Mouse (Mus musculus): ENCODE data around the gene Ppp1r36. TPM values are rescaled to one million over a fixed set of nuclear protein-coding genes. Genes with fewer than 3 reads are reported as not detected.

The Ppp1r36 gene
- polyA plus RNA-seq, 1 experiment, result not detected

DNA sequence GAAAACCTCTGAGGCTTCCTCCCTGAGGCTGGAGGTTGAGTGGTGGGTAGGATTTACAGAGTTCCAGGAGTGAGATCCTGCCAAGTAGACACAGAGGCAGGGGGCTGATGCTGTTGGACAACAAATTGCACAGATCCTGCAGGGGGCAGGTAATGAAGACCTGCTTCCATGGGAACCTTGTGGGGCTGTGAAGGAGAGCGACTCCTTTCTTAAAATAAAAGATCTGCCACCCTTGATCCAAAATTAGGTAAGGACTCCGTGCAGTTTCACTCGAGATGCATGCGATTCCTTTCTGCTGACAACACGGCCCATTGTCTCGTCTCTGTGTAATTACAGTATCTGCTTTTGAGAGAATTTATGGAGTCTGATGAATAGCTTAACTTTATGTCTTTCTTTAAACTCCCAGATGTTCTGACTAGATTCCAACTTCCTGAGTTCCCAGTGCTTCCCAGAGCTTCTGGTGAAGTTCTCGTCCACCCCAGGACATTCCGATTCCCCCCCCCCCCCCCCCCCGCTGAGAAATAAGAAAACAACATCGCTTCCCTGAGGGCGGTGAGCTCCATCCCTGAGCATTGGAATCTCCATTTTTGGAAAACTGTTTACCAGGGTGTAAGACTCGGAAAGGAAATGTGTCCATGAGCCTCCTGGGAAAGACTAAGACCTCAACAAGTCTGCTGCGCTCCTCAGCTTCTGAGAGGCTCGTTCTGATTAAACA is 61.1 kb downstream of the Ppp1r36 start:
- Histone ChIP-seq H3K27ac (ENCODE audit: insufficient read depth, low read depth, low read length) (peak overlapping the region; percentile 61; the same call in 1 of the 2 replicates), H3K36me3 (ENCODE audit: control insufficient read depth, insufficient read depth, low read length) (no peaks in the 10 kb centered on the region), H3K4me1 (ENCODE audit: control insufficient read depth, insufficient read depth, insufficient read length, low read length) (peaks cover 16% of the 10 kb centered on the region; the same call in 1 of the 2 replicates), H3K27me3 (ENCODE audit: control insufficient read depth, insufficient read depth, low read length) (no peaks in the 10 kb centered on the region), H3K4me3 (ENCODE audit: low read depth, low read length) (no peak overlapping the region)
- WGBS, result 52% methylated on average over 14 of the region's 14 CpGs
- TF ChIP-seq POLR2A (IDR thresholded peaks at IDR 0.05; ENCODE audit: low read depth, low read length) (no peak), CTCF (IDR thresholded peaks at IDR 0.05; ENCODE audit: extremely low read depth, insufficient read length, insufficient replicate concordance, low read depth, low read length) (no peak)

DNA sequence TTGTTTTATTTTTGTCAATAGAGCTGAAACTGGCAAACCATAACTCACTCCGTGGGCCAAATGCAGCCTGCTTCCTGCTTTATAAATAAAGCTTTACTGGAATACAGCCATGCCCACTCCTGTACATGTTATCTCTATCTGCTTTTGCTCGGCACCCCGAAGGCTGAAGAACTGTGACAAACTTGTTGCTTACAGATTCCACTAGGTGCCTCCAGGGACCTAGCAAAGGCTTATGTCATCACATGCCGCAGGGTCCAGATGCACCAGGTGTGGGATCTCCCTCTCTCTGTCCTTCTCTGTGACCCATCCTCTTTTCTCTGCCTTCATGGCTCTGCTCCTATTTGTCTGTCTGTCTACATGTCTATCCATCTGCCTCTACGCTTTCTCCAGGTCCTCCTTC is 61.8 kb downstream of the Ppp1r36 start:
- Histone ChIP-seq H3K4me1 (ENCODE audit: control insufficient read depth, insufficient read depth, insufficient read length, low read length) (peaks cover 23% of the 10 kb centered on the region), H3K4me3 (ENCODE audit: low read depth, low read length) (no peak overlapping the region), H3K27ac (ENCODE audit: insufficient read depth, low read depth, low read length) (peak overlapping the region; percentile 61; the same call in 1 of the 2 replicates), H3K36me3 (ENCODE audit: control insufficient read depth, insufficient read depth, low read length) (no peaks in the 10 kb centered on the region), H3K27me3 (ENCODE audit: control insufficient read depth, insufficient read depth, low read length) (no peaks in the 10 kb centered on the region)
- 41% methylated on average over 5 of the region's 5 CpGs for WGBS
- no peak for TF ChIP-seq POLR2A (IDR thresholded peaks at IDR 0.05; ENCODE audit: low read depth, low read length)
- no peak for TF ChIP-seq CTCF (IDR thresholded peaks at IDR 0.05; ENCODE audit: extremely low read depth, insufficient read length, insufficient replicate concordance, low read depth, low read length)

DNA sequence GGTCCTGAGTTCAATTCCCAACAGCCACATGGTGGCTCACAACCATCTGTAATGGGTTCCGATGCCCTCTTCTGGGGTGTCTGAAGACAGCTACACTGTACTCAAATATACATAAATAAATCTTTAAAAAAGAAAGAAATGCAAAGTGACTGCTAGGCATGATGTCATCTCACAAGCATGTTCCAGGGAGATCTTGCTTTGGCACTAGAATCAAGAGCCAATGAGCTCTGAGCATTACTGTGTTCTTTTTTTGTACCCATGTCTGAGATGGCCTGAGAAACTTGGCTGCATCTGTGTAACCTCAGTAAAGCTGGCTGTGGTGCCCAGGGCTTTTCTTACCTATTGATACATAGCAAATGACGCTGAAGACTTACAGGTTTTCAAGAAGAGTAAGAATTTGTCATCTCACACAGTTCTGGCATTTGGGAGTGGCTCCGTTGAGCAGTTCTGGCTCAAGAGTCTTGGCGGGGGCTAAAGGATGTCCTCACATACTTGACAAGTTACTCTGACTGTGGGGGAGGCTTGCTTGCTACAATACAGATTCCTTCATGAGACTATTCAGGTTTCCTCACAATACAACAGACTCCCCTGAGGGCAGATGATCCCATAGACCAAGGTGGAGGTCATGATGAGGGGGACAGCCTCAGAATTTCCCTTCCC is 62.6 kb downstream of the Ppp1r36 start:
- Histone ChIP-seq H3K27me3 (ENCODE audit: control insufficient read depth, insufficient read depth, low read length) (no peaks in the 10 kb centered on the region), H3K36me3 (ENCODE audit: control insufficient read depth, insufficient read depth, low read length) (no peaks in the 10 kb centered on the region), H3K4me3 (ENCODE audit: low read depth, low read length) (no peak overlapping the region), H3K4me1 (ENCODE audit: control insufficient read depth, insufficient read depth, insufficient read length, low read length) (peaks cover 26% of the 10 kb centered on the region), H3K27ac (ENCODE audit: insufficient read depth, low read depth, low read length) (no peak overlapping the region)
- 78% methylated on average over 4 of the region's 4 CpGs for WGBS
- TF ChIP-seq CTCF (IDR thresholded peaks at IDR 0.05; ENCODE audit: extremely low read depth, insufficient read length, insufficient replicate concordance, low read depth, low read length) (no peak), POLR2A (IDR thresholded peaks at IDR 0.05; ENCODE audit: low read depth, low read length) (no peak)

DNA sequence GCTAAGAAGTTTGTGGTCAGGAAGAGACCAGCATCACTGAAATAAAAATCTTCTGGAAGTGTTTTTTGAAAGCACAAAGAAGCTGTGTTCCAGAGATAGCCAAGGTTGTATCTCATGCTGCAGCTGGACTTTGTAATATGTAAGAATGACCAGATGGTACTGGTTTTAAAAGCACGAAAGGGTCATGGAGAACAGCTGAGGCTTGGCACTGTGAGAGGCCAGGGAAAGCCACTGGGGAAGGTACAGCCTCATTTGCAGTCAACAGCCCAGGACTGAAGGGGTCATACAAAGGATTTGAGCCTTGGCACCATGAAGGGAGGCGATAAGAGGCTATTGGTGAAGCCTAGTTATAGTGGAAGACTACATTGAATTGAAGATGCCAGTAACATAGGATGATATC is 65.1 kb downstream of the Ppp1r36 start:
- WGBS, result 80% methylated on average over 2 of the region's 2 CpGs
- Histone ChIP-seq H3K36me3 (ENCODE audit: control insufficient read depth, insufficient read depth, low read length) (no peaks in the 10 kb centered on the region), H3K4me3 (ENCODE audit: low read depth, low read length) (no peak overlapping the region), H3K27me3 (ENCODE audit: control insufficient read depth, insufficient read depth, low read length) (no peaks in the 10 kb centered on the region), H3K4me1 (ENCODE audit: control insufficient read depth, insufficient read depth, insufficient read length, low read length) (peaks cover 19% of the 10 kb centered on the region), H3K27ac (ENCODE audit: insufficient read depth, low read depth, low read length) (no peak overlapping the region)
- TF ChIP-seq POLR2A (IDR thresholded peaks at IDR 0.05; ENCODE audit: low read depth, low read length) (no peak), CTCF (IDR thresholded peaks at IDR 0.05; ENCODE audit: extremely low read depth, insufficient read length, insufficient replicate concordance, low read depth, low read length) (no peak)

DNA sequence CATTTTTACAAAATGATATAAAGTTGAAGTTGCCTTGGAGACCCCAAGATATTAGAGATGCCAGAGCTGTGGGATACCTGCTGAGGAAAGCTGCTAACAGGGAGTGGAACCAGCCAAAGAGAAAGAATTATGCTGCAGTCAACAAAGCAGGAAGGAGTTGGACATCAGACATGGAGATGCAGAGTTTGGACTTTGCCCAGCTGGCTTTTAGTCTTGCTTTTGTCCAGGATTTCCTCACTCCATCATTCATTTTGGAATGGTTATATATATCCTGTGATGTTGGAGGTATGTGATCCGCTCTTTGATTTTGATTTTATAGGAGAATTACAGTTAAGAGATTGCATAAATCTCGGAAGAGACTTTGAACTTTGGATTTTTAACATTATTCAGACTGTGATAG is 65.6 kb downstream of the Ppp1r36 start:
- H3K27ac ChIP-seq (ENCODE audit: insufficient read depth, low read depth, low read length), result no peak overlapping the region
- peaks cover 19% of the 10 kb centered on the region for H3K4me1 ChIP-seq (ENCODE audit: control insufficient read depth, insufficient read depth, insufficient read length, low read length)
- no peak for TF ChIP-seq CTCF (IDR thresholded peaks at IDR 0.05; ENCODE audit: extremely low read depth, insufficient read length, insufficient replicate concordance, low read depth, low read length)
- no peak for TF ChIP-seq POLR2A (IDR thresholded peaks at IDR 0.05; ENCODE audit: low read depth, low read length)
- 38% methylated on average over 2 of the region's 2 CpGs for WGBS
- no peak overlapping the region for H3K4me3 ChIP-seq (ENCODE audit: low read depth, low read length)
- H3K36me3 ChIP-seq (ENCODE audit: control insufficient read depth, insufficient read depth, low read length), result no peaks in the 10 kb centered on the region
- no peaks in the 10 kb centered on the region for H3K27me3 ChIP-seq (ENCODE audit: control insufficient read depth, insufficient read depth, low read length)

DNA sequence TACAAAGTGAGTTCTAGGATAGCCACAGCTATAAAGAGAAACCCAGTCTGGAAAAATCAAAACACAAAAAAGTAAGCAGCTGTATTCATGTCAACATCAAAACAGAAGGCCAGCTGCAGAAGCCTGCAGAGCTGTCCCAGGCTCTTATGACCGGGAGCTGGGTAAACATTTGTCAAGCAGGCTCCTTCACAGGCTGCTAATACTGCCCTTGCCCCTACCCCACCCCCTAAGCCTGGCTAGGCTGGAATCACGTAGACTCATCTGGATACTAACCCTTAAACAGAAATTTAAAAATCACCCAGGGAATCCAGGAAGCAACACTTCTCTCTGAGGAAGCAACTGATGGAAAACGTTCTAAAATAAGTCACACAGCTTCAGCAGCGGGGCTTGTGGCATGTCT is 67.5 kb downstream of the Ppp1r36 start:
- Histone ChIP-seq H3K4me1 (ENCODE audit: control insufficient read depth, insufficient read depth, insufficient read length, low read length) (peaks cover 19% of the 10 kb centered on the region), H3K36me3 (ENCODE audit: control insufficient read depth, insufficient read depth, low read length) (no peaks in the 10 kb centered on the region), H3K4me3 (ENCODE audit: low read depth, low read length) (no peak overlapping the region), H3K27me3 (ENCODE audit: control insufficient read depth, insufficient read depth, low read length) (no peaks in the 10 kb centered on the region), H3K27ac (ENCODE audit: insufficient read depth, low read depth, low read length) (no peak overlapping the region)
- TF ChIP-seq POLR2A (IDR thresholded peaks at IDR 0.05; ENCODE audit: low read depth, low read length) (no peak), CTCF (IDR thresholded peaks at IDR 0.05; ENCODE audit: extremely low read depth, insufficient read length, insufficient replicate concordance, low read depth, low read length) (no peak)
- 50% methylated on average over 4 of the region's 4 CpGs for WGBS

DNA sequence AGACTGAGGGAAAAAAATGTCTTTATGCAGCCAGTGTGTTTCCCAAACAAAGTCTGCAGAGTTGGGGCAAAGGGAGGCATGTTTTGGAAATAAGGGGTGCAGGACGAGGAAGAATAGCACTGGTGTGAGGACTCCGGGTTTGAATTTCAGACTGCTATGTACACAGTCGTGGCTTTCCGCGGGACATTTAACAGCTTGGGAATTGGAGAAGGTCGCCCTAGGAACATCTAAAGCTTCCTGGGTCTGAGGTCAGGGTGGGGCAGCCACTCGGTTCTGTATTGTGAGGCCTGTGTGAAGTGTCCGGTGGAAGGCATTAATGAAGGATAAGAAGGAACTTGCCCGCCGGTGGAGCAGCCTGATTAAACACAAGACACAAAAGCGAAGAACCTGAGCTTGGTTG is 68.0 kb downstream of the Ppp1r36 start:
- H3K27me3 ChIP-seq (ENCODE audit: control insufficient read depth, insufficient read depth, low read length), result no peaks in the 10 kb centered on the region
- H3K27ac ChIP-seq (ENCODE audit: insufficient read depth, low read depth, low read length), result no peak overlapping the region
- WGBS, result 58% methylated on average over 11 of the region's 11 CpGs
- peaks cover 19% of the 10 kb centered on the region for H3K4me1 ChIP-seq (ENCODE audit: control insufficient read depth, insufficient read depth, insufficient read length, low read length)
- TF ChIP-seq POLR2A (IDR thresholded peaks at IDR 0.05; ENCODE audit: low read depth, low read length) (no peak), CTCF (IDR thresholded peaks at IDR 0.05; ENCODE audit: extremely low read depth, insufficient read length, insufficient replicate concordance, low read depth, low read length) (no peak)
- H3K36me3 ChIP-seq (ENCODE audit: control insufficient read depth, insufficient read depth, low read length), result no peaks in the 10 kb centered on the region
- no peak overlapping the region for H3K4me3 ChIP-seq (ENCODE audit: low read depth, low read length)

Data from small intestine, adult 2 months (tissue).